Mouse (Mus musculus): ENCODE measurements around the gene AC161166.1. TPM values are rescaled to one million over a fixed set of nuclear protein-coding genes. Genes with fewer than 3 reads are reported as not detected.

AC161166.1 gene
- polyA plus RNA-seq, 2 experiments, result not detected

GRCm38 (mm10) chr7:24533031-24533571 is 20.8 kb upstream of the AC161166.1 start:
- H3K9me3 ChIP-seq (ENCODE audit: control insufficient read depth, low read length), result no peaks in the 10 kb centered on the region
- ATAC-seq (ENCODE audit: insufficient read depth) (no peak), DNase-seq (ENCODE audit: low read depth in 3 of 3, low spot score in 3 of 3) (no peak)
- no peak overlapping the region for H3K9ac ChIP-seq (replicated peaks)
- H3K4me3 ChIP-seq (ENCODE audit: insufficient read depth in 1 of 2, low read depth in 2 of 2, low read length in 2 of 2), result no peak overlapping the region
- peaks cover 6 to 17% of the 10 kb centered on the region in 2 experiments for H3K4me1 ChIP-seq (replicated peaks; ENCODE audit: control insufficient read depth in 2 of 2, insufficient read depth in 2 of 2, low read length in 1 of 2)
- H3K27me3 ChIP-seq (ENCODE audit: control insufficient read depth, insufficient read depth, low read length), result no peaks in the 10 kb centered on the region
- no peak overlapping the region for H3K4me2 ChIP-seq (ENCODE audit: low read depth)
- H3K27ac ChIP-seq, result no peak overlapping the region
- WGBS (ENCODE audit: insufficient replicate concordance), result 89% methylated on average over 28 of the region's 28 CpGs
- TF ChIP-seq EP300 (IDR thresholded peaks at IDR 0.05; ENCODE audit: low read depth), result no peak
- no peak for TF ChIP-seq CTCF (IDR thresholded peaks at IDR 0.05; ENCODE audit: low read depth)
- H3K36me3 ChIP-seq (replicated peaks; ENCODE audit: control insufficient read depth, insufficient read depth, low read depth), result no peaks in the 10 kb centered on the region

- no peaks in the 10 kb centered on the region for H3K36me3 ChIP-seq (replicated peaks; ENCODE audit: control insufficient read depth, insufficient read depth, low read depth)
- peaks cover 6 to 17% of the 10 kb centered on the region in 2 experiments for H3K4me1 ChIP-seq (replicated peaks; ENCODE audit: control insufficient read depth in 2 of 2, insufficient read depth in 2 of 2, low read length in 1 of 2)
- 3% methylated on average over 43 of the region's 43 CpGs for WGBS (ENCODE audit: insufficient replicate concordance)
- H3K27me3 ChIP-seq (ENCODE audit: control insufficient read depth, insufficient read depth, low read length), result no peaks in the 10 kb centered on the region
- peak; percentile 49 for ATAC-seq (ENCODE audit: insufficient read depth)
- H3K4me3 ChIP-seq (ENCODE audit: insufficient read depth in 1 of 2, low read depth in 2 of 2, low read length in 2 of 2), result peak overlapping the region; percentile 61 to 97
- no peaks in the 10 kb centered on the region for H3K9me3 ChIP-seq (ENCODE audit: control insufficient read depth, low read length)
- H3K9ac ChIP-seq (replicated peaks), result peak overlapping the region; percentile 81
- DNase-seq (ENCODE audit: low read depth in 3 of 3, low spot score in 3 of 3), result peak in 1 of 3 experiments; percentile 56
- H3K4me2 ChIP-seq (ENCODE audit: low read depth), result peak overlapping the region; percentile 98
- peak overlapping the region; percentile 70 for H3K27ac ChIP-seq
- TF ChIP-seq CTCF (IDR thresholded peaks at IDR 0.05; ENCODE audit: low read depth) (peak; percentile 94), EP300 (IDR thresholded peaks at IDR 0.05; ENCODE audit: low read depth) (no peak)
Measured at GRCm38 (mm10) chr7:24531211-24531971, 19.1 kb upstream of the AC161166.1 start.

DNA sequence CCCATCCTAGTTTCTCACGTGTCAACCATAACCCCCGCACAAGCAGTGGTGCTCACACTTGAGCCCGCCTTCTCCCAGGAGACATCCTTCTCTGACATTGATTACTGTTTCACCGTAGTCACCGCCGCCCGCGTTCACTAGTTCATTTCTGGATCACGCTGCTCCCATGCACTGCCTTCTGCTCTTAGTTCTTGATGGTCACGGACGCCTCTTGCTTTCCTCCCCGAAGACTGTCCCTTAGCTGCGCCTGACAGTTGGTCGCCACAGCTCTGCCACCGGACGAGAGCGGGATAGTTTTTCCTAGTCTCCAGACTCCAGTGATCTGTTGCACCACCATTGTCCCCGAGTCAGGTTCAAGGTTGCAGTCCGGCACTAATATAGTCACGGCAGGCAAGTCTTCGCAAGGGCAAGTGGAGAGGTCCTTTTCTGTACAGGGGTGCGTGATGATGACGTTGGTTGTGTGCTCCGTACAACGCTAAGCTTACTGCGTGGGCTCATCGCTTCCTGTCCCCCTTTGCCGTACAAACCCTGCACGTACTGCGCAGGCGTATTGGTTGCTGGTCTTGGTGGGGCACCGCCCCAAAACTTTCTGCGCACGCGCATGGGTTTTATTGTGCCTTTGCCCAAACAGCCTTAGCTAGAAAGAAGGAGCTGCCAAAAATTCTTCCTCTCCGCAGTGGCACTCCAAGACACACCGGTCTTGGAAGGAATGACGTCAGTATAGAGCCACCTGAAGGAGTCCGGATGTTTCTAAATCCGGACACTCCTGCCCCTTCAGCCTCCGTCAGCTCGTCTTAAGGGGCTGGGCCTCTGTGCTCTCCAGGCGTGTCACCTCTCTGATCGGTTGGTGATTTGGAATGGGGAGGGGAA is 18.0 kb upstream of the AC161166.1 start, which contains the start of gene Irgq:
Irgq (plus strand) TSS at position 628 of the 870 bp plus-strand sequence.
- Histone ChIP-seq H3K4me2 (ENCODE audit: low read depth) (peak within 1 kb of the TSS; percentile 98), H3K27ac (peak within 1 kb of the TSS; percentile 70), H3K9me3 (ENCODE audit: control insufficient read depth, low read length) (no peaks in the 10 kb centered on the region), H3K27me3 (ENCODE audit: control insufficient read depth, insufficient read depth, low read length) (no peaks in the 10 kb centered on the region), H3K9ac (replicated peaks) (peak within 1 kb of the TSS; percentile 81), H3K4me1 (replicated peaks; ENCODE audit: control insufficient read depth in 2 of 2, insufficient read depth in 2 of 2, low read length in 1 of 2) (peaks cover 6 to 17% of the 10 kb centered on the region in 2 experiments), H3K36me3 (replicated peaks; ENCODE audit: control insufficient read depth, insufficient read depth, low read depth) (no peaks in the 10 kb centered on the region), H3K4me3 (ENCODE audit: insufficient read depth in 1 of 2, low read depth in 2 of 2, low read length in 2 of 2) (peak within 1 kb of the TSS; percentile 61 to 97)
- ATAC-seq (ENCODE audit: insufficient read depth), result peak; percentile 92
- peak; percentile 95 to 96 (median 96) for DNase-seq (ENCODE audit: low read depth in 3 of 3, low spot score in 3 of 3)
- WGBS (ENCODE audit: insufficient replicate concordance), result under 1% methylated on average over 44 of the region's 44 CpGs
- 0 out of 2 replicates have a peak, but pooled peaks have one; percentile 22 for TF ChIP-seq EP300 (IDR thresholded peaks at IDR 0.05; ENCODE audit: low read depth)
- no peak for TF ChIP-seq CTCF (IDR thresholded peaks at IDR 0.05; ENCODE audit: low read depth)

DNA sequence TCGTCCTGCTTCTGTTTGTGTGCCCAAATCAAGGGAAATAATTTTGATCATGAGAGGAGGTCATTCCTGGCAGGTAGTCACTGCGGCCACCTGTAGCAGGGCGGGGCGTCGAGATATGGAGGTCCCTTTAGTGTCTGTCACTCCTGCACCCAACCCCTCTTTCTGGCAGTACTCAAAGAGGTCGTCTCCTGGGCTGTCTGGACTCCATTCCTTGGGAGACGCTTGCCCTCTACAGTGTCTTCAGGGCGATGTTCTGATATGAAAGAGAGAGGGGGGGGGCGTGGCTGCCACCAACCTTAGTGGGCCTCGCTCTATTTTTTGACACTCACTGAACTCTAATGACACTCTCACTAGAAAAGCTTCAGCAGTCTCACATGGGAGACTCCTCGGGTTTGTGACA is 17.3 kb upstream of the AC161166.1 start:
- no peak for ATAC-seq (ENCODE audit: insufficient read depth)
- 34% methylated on average over 11 of the region's 11 CpGs for WGBS (ENCODE audit: insufficient replicate concordance)
- no peak for DNase-seq (ENCODE audit: low read depth in 3 of 3, low spot score in 3 of 3)
- H3K4me3 ChIP-seq (ENCODE audit: insufficient read depth in 1 of 2, low read depth in 2 of 2, low read length in 2 of 2), result peak overlapping the region; percentile 61 to 97
- H3K27ac ChIP-seq, result no peak overlapping the region; the same call in 1 of the 2 replicates
- peaks cover 6 to 17% of the 10 kb centered on the region in 2 experiments for H3K4me1 ChIP-seq (replicated peaks; ENCODE audit: control insufficient read depth in 2 of 2, insufficient read depth in 2 of 2, low read length in 1 of 2)
- H3K36me3 ChIP-seq (replicated peaks; ENCODE audit: control insufficient read depth, insufficient read depth, low read depth), result no peaks in the 10 kb centered on the region
- H3K9me3 ChIP-seq (ENCODE audit: control insufficient read depth, low read length), result no peaks in the 10 kb centered on the region
- H3K4me2 ChIP-seq (ENCODE audit: low read depth), result peak overlapping the region; percentile 98
- H3K27me3 ChIP-seq (ENCODE audit: control insufficient read depth, insufficient read depth, low read length), result no peaks in the 10 kb centered on the region
- H3K9ac ChIP-seq (replicated peaks), result peak overlapping the region; percentile 70
- TF ChIP-seq EP300 (IDR thresholded peaks at IDR 0.05; ENCODE audit: low read depth) (no peak), CTCF (IDR thresholded peaks at IDR 0.05; ENCODE audit: low read depth) (no peak)

Measured in liver, embryonic 14.5 days (tissue).